Mouse (Mus musculus) CH12F3 (cell line): ENCODE results near the gene Aldh2.

Experiments
- in situ Hi-C: fragments of 300-500 bp; cut with MboI; formaldehyde crosslinking; loops from 2 replicates; pipeline ENCODE4 v1.14.3; 2020; ENCODE audit warnings: low sequenced_read_pairs

Gene Aldh2

DNA sequence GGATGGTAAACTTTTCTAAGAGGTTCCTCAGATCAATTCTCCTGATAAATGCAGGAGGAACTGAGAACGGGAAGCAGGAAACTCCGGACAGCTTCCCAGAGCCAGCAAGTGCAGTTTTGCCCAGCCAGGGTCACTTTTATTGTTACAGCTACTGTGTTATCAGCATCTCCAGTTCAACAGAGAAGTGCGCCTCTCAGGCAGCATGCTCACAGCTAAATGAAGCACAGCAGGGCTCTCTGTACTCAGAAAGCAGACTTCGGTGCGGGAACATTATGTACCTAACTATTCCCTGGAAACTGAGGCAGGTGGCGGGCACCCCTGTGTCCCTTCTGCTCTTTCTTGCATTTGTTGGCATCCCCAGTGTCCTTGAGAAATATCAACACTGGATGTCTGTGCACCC, 2.6 kb upstream of the Aldh2 start:
- in situ Hi-C loops = no loop called here

DNA sequence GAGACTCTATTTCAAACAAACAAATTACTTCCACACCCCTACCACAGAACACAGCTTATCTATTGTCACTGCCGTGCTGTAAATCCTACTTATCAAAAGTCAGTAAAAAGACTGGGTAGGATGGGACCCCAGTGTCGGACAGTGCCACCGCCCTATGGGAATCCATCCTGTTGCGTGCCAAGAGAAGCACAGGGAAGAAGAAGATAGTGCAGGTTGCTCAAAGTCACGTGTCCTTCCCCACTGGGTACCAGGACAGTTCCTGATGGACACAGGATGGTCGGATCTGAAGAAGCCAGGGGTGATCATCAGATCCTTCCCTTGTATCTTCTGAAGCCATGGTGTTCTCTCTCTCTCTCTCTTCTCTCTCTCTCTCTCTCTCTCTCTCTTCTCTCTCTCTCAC, 2.1 kb upstream of the Aldh2 start:
- in situ Hi-C loops = no loop called here

DNA sequence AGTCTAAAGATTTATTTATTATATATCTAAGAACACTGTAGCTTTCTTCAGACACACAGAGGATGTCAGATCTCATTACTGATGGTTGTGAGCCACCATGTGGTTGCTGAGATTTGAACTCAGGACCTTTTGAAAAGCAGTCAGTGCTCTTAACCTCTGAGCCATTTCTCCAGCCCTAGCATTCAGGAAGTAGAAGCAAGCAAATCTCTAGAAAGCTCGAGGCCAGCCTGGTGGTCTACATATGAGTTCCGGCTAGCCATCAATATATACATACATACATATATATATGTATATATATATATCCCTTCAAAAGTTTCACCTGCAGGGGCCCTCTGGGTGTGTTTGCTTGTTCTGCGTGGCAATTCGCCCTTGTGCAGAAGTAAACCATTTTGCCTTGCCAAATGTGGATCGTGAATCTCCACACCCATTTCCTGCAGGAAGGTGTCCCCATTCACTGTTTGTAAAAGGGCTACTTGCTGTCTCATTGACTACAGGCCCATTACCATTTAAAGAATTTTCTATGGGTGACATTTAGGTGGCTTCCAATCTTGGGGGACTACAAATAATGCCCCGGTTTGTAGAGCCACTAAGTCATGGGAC, 1.2 kb upstream of the Aldh2 start:
- in situ Hi-C loops = no loop called here

DNA sequence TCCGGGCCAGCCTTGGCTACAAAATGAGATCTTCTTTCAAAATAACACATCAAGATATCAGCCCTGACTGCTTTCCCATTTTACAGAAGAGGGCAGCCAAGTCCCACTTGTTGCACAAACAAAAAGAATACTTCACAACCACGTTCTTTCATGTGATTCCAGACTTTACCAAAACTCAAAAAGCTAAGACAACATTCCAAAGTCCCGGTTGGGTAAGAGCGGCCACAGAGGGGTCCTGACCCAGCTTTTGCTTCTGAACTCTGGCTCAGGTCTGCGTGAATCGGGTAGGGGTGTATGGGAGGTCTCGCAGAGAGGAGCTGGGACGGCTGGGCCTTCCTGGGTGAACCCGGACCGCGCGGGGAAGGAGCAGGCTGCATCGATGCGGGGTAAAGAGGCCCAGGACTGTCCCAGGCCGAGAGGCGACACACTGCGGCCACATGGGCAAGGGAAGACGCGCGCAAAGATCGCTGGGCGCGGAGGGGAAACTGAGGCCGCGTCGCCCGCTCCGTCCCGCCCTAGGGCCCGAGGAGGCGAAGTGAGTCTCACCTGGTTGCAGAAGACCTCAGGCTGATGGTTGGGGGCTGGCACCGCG, 712 bp downstream of the Aldh2 start:
- in situ Hi-C loops = no loop called here

DNA sequence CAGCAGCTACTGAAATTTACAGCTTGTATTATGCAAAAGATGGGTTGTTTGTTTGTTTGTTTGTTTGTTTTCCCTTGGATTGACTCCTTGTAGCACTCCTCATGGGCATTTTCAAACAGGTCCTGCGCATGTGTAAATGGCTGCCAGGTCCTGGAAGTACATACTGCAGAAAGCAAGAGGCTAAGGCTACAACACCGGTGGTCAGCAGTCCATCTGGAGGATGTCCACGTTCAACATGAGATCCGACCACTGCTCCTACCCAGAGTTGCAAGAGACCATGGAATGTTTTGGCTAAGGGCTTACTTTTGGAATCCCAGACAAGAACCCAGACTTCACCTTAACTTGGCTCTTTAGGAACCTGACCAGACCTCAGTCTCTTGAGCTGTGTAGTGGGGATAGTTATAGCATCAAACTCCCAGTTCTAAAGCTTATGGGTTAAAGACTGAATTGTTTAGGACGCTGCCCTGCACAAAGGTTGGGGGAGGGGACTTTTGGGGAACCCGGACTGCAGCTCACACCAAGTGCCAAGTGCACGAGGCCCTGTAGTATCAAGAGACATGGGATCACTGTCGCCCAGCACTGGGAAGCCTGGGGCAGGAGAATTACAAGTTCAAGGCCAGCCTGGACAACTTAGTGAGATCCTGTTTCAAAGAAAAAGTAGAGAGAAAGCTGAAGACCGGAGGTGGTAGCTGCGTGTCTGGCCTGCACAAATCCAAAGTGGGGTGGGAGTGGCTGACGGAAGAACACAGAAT, 1.4 kb downstream of the Aldh2 start:
- in situ Hi-C loops = no loop called here

DNA sequence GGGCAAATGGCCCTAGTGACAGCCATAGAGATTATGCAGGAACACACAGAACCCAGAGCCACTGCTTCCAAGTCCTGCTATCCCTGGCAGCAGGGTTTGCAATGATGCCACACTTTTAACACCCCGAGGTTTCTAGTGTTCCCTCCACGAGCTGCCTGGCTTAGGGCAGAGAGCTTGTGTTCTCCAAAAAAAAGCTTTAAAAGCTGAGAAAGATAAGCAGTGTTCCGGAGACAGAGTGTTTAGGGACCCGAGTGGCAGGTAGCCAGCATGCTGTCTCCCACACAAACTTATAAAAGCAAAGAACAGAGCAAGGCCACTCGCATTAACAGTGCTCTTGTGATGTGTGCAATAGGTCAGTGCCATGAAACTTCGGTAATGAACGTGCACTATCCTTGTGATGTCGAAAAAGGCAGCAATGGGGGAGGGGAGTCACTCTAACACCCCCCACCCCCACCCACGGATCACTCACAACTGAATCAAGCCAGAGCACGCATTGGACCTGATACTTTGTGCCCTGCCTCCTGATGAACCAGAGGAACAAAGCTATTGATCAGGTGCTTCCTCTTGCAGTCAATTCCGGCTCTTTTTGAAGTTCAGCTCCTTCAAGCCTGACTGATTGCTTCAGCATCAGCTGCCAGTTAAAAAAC, 2.1 kb downstream of the Aldh2 start:
- in situ Hi-C loops = no loop called here

DNA sequence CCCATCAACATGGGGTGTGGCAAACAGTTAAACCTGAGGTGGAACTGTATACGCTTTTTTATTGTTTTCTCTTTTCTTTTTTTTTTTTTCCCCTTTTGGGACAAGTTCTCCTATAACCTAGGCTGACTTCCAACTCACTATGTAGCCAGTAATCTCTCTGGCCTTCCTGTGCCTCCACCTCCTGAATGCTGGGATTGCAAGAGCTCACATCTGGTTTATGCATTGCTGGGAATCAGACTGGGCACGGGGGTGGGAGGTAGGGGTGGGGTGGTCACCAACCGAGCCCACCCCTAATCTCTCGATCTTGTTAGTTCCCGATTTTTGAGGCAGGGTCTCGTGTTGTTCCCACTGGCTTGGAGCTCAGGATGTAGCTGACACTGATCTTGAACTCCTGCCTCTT, 3.7 kb downstream of the Aldh2 start:
- in situ Hi-C loops = no loop called here

DNA sequence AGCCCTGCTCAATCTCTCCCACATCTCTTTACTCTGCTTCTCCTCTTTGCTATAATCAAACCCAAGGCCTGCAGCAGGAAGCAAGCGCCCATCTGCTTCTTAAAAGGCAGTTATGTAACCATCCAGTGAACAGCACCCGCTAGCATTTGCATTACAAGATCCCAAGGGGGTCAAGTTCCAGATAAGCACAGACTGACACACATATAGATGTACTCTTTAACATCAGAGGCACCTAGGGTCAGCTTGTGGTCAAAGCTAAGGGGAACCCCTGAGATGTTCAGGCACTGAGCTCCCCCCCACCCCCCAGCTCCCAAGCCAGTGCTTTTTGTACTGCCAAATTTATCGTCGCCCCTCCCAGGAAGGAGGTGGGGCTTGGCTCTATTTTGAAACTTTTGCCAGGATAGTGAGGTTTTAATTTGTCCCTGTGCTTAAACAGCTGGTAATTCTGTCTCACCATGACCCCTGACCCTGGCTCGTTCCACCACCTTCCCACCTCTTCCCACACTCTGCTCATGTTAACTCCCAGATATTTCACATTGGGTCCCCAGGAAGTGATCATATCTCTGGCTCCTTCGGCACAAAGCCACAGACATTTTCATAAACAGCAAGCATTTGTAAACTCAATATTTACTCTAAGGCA, 7.1 kb downstream of the Aldh2 start:
- in situ Hi-C loops = no loop called here

DNA sequence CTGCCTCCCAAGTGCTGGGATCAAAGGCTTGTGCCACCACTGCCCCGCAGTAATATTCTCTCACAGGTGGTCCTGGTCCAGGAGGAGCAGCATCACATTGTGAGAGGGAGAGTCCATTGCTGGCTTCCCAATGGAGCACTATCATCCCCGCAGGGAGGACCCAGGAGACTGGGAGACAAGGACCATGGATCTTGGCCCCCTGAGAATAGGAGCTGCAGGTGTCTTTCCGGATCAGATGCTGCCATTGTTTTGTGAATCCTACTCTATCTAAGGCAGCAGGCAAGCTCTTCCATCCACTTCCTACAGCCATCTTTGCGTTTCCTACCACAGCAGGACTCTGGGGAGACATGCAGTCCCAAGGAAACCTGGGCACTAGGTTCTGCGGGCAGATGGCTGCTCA, 7.9 kb downstream of the Aldh2 start:
- in situ Hi-C loops = no loop called here

DNA sequence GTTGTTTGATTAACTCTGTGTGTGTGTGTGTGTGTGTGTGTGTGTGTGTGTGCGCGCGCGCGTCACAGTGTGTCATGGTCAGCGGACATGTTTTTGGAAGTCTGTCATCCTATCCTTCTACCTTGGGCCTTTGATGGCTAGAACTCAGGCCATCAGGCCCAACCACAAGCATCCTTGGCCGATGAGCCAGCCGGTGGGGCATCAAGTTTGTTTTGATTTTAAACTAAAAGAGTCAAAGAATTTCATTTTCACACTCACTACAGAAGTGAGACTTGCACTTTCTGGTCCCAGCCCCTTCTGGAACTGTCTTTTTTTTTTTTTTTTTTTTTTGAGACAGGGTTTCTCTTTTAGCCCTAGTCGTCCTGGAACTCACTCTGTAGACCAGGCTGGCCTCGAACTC, 8.6 kb downstream of the Aldh2 start:
- in situ Hi-C loops = no loop called here

DNA sequence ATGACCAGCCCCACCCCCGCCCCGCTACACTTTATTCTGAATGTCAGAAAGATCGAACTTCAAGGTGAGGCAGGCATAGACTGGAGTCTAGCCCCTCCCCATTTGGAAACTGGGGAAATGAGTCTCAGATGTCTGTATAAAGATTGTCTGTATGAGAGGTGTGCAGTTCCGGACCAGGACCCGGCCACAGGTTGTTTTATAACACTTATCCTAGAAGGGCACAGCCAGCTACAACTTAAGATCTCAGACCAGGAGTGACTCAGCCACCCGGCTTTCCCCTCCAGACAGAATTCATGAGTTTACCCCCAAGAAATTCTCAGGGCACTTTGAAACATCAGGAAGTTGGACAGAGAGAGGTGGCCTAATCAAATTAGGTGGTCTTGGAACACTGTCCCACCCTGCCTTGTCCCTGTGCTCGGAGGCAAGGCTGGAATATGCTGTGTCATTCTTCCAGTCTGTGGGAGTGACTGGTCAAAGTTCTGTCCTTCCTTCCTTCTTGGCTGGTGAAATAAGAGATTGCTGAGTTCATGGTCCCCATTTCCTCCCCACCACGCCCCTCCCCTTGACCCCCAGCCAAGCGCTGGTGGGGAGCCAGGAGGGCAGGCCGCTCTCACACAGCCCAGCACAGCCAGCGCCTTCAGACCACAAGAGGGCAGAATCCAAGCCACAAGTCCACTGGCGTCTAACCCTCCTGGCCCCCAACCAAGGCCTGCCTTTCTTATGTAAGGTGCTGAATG, 9.7 kb downstream of the Aldh2 start:
- in situ Hi-C loops = no loop called here

DNA sequence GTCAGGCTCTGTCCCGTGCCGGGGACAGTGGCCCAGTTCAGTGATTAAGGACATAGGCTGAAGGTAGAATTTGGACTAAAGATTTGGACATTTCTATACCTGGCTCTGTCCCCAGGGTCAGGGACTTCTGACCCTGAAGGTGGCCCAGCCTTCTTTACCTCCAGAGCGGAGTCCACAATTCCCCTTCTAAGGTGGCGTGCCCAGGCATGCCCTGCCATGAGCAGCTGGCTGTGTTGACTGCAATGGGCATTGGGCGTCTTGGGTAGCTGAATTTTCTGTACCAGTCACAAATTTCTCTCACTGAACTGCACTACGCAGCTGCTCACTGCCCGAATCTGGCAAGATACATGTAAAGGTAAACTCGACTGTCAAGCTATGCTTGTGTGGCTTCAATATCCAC, 11.7 kb downstream of the Aldh2 start:
- in situ Hi-C loops = no loop called here

DNA sequence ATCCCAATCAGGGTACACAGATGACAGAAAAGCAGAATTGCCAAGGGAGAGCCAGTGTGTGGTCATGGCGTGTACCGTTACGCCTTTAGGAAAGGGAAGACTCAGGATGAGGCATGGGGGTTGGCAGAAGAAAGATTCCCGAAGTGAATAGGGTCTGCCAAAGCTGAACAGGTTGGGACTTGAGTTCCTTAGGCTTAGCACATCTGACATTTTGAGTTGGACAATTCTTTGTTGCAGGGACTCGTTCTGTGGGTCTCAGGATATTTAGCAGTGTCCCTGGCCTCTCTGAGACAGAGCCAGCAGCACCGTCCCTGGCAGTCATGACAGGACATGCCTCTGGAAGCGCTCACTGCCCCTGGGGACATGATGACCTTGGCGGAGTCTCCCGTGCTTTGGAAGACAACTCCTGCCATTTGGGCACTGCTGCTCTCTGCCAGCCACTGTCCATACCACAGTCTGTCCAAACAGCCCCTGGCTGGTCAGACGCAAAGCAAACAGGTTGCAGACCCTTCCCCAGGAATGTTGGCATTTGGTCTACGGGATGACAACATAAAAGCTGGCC, 16.6 kb downstream of the Aldh2 start:
- in situ Hi-C loops = no loop called here

DNA sequence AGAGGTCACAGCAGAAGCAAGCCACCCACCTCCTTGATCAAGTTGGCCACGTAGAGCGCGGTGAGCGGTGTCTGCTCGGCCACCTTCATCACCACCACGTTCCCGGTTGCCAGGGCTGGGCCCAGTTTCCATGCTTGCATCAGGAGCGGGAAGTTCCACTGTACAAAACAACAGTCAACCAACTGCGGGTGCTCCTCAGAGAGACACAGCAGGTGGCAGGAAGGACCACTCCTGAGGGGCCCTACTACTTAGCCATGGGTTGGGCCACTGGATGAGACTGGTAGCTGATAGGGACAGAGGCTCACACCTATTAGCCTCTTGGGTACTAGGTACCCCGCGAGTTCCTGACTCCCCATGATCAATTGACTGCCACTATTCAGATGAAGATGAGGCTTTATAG, 17.8 kb downstream of the Aldh2 start:
- in situ Hi-C loops = no loop called here

DNA sequence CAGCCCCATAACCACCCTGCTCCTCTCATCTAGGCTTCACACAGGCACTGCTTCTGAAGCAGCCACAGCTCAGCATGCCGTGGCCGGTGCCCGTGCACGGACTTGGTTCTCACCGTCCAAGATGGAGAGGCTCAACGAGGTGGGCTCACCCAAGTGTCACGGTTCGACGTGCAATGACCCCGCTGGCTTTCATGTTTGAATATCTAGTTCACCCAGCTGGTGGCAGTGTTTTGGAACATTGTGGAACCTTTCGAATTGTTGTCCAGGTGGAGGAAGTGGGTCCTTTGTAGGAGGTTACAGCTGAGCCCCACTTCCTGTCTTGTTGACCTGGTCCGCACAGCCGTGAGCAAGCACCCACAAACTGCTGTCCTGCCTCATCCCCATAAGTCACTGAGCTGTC, 19.5 kb downstream of the Aldh2 start:
- in situ Hi-C loops = no loop called here

DNA sequence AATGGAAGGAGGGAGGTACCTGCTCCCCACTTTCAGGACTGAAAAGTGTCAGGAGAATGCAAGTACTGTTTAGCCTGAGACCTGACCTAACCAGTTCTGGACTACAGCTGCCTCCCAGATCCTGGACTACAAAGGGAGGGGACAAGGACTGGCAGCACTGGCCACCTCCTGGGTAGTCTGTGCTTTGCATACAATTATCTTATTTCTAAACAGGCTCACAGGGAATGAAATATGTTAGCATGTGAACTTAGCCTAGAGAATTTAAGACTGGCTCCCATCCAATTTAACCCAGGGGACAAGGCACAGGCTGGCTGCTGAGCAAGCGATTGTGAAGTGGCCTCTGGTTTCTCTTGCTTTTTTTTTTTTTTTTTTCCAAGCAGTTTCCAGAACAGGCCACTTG, 22.8 kb downstream of the Aldh2 start:
- in situ Hi-C loops = no loop called here

DNA sequence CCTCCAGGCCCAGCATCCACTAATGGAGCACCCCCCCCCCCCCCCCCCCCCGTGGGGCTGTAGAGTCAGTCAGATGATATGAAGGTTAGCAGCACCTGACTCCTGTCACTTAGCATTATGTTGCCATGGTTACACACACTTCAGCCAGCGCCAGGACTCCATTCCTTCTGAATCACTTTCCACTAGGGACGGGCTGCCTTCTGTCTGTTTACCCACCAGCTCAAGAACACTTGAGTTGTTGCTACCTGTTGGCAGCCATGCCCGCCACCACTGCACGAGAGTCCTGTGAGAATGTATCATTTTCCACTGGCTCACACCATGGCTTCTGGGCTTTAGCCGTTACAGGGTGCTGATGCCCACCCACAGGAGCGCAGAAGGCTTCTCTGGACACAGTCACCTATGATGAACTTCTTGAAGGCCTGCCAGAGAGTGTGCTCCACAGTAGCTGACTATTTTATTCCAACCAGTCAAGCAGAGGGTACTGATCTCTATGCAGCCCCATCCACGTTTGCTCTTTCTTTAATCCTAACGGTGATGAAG, 23.7 kb downstream of the Aldh2 start:
- in situ Hi-C loops = no loop called here

DNA sequence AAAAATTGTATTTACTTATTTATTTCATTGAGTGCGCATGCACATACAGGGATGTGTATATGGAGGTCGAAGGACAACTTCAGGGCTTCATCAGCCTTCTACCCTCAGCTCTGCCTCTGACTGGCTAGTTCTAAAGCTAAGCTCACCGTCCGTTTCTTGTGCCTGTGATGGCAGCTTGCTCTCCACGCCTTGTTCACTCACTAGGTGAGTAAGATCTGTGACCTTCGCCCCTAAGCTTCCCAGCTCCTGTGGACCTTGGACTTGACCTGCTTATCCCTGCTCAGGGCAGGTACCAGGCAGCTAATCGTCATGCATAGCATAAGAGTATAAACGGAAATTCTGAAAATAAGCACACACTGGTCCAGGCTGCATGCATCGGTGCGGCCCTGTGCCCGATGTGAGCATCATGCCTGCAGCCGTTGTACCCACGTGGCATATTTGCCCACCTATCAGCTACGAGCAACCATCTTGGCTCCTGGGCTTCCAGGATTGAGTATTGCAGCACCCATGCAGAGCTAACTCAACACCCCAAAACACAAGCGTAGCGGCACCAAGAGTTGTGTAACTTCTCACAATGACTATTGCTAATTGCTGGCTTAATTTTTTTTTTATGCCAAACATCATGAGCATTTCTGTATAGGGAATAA, 27.5 kb downstream of the Aldh2 start:
- in situ Hi-C loops = no loop called here

DNA sequence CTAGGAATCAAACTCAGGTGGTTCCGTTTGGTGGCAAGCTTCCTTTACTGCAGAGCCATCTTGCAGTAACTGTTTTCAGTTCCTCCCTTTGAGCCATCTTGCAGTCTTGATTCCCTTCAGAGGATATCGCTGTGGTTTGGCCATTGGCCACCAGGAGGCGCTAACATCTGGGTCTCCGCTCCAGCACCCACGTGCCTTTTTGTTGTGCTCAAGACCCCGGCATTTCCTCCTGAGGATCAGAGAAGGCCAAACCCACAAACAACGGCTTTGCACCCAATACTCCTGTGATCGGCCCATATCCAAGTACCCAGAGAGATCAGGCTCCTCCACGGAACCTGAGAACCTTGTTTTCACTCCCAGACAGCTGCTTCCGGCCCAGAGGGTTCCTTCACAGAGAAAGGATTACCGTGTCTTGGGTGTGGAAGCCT, 29.1 kb downstream of the Aldh2 start:
- in situ Hi-C loops = no loop called here

DNA sequence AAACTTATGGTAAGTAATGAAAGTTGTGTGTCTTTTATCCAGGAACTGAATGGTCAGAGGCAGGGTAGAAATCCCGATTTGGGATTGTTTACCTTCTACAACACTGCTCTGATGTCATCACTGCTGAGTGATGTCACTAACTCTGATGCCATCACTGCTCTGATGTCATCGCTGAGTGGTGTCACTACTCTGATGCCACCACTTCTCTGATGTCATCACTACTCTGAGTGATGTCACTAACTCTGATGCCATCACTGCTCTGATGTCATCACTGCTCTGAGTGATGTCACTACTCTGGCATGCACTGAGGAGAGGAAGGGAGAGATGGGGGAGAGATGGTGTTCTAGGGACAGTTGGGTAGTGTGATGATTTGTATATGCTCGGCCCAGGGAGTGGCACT, 31.2 kb downstream of the Aldh2 start:
- in situ Hi-C loops = no loop called here
